Mouse (Mus musculus) thymus, postnatal 4 days (tissue): ENCODE measurements around the gene Gfy.
"Not testable (repeated sequence)": the region's sequence is repeated elsewhere in the genome, so short reads cannot be mapped to it uniquely, and the experiment has no call there.

Experiments used
- DNase-seq: peaks from one replicate; pipeline ENCODE4 v3.0.0; 2021

The Gfy gene

DNA sequence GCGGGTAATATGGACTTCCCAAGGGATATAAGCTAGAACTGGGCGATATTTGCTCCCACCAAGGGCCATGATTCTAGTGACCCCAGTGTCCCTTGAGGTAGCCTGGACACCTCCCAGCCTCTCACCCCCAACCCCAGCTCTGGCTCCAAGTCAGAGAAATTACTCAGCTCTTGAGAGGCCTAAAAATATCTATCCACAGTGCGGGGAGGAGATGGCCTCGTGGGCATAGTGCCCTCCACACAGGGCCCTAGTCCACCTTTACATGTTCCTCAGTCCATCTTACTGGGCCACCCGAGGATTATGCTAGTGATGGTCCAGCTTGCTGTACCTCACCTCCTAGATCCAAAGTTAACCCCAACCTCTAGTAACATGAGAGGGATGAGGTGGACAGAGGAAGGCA is 14.5 kb downstream of the Gfy start:
- DNase-seq = no peak

DNA sequence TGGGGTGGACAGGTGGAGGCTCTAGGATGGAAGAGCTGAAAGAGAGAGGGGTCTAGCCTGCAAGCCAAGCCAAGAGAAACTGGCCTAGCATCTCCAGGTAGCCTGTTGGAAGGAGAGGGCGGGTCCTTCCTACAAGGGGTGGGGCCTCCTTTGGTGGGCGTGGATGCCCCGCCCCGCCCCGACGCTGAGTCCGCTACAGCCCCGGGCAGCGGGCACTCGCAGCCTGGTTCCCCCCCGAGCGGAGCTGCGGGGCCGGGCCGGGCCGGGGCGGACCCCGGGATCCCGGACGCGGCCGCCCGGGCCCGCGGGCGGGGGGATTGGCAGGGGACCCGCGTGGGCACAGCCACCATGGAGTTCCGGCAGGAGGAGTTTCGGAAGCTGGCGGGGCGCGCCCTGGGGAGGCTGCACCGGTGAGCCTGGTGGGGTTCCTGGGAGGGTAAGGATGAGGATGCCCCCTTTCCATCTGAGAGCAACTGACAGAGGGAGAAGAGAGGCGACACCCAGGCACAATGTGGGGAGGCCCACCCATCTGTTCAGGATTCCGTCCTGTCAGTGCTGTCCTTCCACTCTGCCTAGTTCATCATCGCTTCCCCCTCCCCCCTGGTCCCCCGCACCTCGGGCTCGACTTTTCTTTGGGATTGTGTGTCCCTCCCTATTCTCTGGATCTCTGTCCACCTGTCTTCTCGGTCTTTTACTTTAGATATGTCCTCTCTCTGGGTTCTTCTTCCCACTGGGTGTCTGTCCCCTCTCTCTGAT is 15.5 kb downstream of the Gfy start, which contains the start of gene Slc17a7:
Slc17a7 (plus strand) TSS at position 215 of the 756 bp plus-strand sequence.
- peak; percentile 55 for DNase-seq

DNA sequence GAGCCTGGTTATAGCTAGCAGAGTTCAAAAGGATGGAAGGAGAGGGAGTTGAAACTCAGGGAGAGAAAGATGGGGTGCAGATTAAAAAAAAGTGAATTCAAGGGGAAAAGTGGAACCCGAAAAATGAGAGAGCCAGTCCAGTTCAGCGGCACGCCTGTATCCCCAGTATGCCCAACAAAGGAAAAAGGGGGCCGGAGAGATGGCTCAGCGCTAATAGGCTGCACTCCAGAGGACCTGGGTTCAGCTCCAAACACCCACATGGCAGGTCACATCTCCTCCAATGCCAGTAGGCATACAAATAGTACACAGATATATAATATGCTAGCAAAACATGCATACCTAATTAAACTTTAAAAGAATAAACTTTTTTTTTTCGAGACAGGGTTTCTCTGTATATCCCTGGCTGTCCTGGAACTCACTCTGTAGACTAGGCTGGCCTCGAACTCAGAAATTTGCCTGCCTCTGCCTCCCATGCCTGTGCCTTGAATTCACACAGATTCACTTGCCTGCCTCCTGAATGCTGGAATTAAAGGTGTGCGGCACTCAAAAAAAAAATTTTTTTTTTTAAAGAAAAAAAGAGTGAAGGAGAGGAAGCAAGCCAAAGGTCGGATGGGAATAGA is 16.3 kb downstream of the Gfy start:
- DNase-seq = no peak

DNA sequence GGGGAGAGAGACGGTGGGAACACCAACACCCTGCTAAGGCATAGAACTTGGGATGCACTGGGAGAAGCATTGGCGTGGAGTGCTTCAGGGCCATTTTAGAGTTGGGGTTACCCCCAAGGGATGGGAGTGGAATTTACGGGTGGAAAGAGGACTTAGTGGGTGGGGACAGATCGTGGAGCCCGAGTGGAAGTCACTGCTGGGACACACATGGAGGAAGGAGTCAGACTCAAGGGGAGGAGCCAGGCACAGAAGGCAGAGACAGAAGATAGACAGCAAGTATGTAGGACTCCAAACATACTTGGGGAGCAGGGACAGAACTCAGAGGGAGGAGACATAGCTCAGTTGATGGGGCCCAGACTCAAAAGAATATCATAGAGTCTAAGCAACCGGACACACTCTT is 16.8 kb downstream of the Gfy start:
- DNase-seq = no peak

DNA sequence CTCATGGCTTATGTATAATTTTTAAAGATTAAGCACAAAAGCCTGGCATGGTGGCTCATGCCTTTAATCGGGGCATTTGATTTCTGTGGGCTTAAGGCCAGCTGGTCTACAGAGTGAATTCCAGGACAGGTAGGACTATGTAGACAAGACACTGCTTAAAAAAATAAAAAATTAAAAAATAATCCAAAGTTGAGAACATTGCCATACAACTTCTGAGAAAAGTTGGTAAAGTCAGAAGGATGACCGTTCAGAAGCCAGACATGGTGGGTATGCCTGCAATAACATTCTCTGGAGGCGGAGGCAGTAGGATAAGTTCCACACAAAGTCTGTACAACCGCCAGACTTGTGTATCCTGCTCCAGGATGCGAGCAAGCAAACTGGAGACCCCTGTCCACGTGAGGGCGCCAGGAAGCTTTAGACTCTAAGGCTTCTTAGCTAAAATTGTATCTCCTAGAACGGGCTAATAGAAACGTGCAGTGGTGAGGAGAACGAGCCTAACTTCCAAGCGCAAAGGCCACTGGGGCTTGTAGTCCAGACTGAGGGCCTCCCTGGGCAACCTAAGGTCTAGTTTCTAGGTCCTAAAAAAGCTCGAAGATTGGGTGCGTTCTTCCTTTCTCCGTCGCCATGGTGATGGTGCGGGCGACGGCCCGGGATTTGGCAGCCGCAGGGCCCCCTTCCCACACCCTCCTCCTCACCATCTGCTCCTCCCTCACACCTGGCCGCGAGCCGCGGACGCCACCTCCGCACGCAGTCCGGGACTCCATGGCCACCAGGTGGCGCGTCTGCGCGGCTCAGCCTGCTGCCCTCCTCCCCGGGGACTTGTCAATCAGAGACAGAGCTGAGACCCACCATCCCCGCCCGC is 17.5 kb downstream of the Gfy start:
- DNase-seq = peak; percentile 98

GRCm38 (mm10) chr7:45160866-45161265 is 18.5 kb downstream of the Gfy start:
- DNase-seq = no peak

DNA sequence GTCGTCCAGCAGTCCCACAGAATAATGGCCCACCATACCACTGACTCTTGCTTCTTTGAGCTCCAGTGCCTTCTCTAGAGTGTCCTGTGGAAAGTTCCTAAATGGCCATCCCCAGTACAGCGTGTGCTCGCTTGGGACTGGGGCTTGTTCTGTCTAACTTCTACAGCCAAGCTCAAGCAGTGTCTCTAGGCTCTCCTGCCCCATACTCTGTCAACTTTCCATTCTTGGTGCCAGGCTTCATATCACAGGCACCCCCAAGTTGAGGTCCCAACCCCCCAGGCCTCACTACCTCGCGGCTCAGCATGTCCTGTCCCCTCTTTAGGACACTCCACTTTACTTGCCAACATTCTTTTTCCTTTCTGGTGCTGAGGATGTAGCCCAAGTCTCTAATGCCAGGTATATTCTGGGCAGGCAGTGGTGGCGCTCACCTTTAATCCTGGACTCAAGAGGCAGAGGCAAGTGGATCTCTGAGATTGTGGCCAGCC is 19.0 kb downstream of the Gfy start:
- DNase-seq = no peak

DNA sequence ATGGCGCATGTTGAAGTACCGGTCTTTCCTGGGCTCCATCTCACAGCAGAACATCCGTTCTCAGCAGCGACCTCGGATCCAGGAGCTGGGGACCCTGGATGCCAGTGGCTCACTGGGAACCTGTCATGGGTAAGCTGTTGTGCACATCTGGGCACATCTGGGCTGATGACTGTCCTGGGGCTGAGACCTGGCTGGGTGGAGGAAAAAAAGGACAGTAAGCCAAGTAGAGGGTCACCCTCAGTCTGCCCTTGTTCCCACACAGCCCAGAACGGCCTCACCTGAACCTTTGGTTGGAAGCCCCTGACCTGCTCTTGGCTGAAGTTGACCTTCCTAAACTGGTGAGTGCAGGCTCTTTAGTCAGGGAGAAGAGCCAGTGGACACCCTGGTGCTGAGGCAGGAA is 20.4 kb downstream of the Gfy start:
- no peak for DNase-seq

DNA sequence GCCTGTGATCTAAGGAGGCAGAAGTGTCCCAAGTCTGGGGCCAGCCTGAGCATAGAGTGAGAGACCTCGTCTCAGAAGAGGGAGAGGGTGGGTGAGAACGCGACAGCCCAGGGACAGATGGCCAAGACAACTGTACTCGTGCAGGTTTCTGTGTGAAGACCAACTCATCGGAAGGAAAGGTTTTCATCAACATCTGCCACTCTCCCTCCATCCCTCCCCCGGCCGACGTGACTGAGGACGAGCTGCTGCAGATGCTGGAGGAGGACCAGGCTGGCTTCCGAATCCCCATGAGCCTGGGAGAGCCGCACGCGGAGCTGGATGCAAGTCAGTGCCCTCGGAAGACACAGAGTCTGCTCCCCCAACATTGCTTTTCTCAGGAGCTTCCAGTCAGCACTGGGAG is 21.9 kb downstream of the Gfy start:
- no peak for DNase-seq

DNA sequence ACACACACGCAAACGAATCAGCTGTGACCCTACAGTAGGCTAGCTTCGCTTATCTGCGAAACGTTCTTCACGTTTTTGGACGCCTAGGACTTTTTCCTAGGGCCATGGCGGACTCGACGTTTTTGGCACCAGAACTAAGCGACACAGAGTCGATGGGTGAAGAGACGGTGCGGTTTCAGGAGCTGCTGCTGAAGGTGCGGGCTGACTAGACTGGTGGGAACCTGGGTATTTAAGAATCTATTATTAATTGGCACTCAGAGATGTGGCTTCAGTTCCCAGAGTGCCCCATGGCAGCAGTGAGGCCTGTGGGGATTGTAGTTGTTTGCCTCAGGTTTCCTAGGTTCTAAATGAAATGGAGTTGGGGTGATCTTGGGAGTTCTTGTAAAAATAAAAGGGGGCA is 23.2 kb downstream of the Gfy start:
- DNase-seq = no peak

DNA sequence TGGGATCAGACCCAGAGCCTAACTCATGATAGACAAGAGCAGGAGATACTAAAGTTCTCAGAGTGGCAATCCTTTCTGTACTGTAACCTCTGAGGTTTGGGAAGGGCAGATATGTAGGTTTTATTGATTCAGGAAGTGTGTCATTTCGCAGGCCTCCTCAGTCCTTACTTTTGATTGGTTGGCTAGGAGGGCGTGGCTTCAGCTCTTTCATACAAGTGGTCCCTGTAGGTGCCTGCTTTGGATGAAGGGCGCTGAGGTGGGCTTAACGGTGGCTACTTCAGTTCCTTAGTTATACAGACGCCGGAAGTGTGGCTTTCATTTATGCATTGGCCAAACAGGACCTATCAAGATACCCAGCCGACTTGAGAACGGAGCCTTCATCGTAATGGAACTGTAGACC is 23.8 kb downstream of the Gfy start:
- DNase-seq = no peak

- DNase-seq = peak; percentile 77
Observed at GRCm38 (mm10) chr7:45154993-45155514, 24.3 kb downstream of the Gfy start.

DNA sequence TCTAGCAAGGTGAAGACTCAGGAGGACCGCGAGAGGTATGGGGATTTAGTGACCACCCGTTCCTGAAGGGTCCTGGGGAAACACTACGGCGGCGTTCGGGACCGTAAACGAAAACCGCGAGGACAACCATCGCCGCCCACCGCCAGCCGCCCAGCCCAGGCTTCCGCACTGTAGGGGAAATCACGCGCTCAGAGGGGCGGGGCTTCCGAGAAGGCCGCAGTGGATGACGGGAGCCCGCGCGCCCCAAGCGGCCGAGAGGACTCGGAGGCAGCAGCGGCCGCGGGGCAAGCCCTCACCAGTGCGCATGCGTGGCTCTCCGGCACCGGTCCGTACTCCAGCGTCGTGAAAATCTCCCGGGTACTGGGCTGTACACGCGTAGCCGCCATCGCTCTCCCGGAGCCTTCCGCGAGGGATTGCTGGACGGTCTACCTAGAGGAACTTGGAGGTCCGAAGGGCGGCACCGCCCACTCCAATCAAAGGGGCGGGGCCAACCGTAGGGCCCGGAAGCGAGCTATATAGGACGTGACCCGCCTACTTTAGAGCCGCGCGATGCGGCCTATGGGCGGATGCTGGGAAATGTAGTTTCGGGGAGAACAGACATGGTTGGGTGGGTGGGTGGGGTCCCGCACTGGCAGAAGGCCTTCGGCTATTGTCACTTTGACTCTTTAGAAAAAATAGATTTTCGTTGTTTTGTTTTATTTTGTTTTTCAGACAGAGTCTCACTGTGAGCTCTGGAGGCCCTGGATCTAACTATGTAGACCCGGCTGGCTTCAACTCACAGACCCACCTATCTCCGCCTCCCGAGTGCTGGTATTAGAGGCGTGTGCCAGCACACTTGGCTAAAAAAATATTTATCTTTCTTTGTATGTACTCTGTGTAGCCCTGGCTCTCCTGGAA is 25.0 kb downstream of the Gfy start, which contains the start of the genes Pih1d1 and Aldh16a1:
Pih1d1 (plus strand) TSS at position 208 of the 897 bp plus-strand sequence.
Aldh16a1 (minus strand) TSS at position 489 of the 897 bp plus-strand sequence.
- DNase-seq = peak; percentile 99

DNA sequence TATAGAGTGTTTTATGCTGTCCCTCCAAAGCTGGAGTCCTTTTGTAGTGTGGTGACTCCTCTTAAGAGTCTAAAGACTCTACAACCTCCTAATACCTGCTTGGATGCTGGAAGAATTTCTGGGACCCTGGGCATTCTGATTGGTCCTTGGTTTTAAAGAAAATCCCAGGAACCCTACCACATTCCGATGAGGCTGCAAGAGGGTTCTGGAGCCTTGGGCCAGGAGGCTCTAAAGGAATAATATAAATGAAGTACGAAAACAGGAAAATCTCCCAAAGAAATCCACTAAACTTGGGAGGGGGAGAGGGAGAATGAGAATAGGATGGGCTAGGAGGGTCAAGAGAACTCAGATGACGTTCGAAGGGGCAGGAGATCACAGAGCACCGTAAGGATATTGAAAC is 25.8 kb downstream of the Gfy start:
- no peak for DNase-seq

DNA sequence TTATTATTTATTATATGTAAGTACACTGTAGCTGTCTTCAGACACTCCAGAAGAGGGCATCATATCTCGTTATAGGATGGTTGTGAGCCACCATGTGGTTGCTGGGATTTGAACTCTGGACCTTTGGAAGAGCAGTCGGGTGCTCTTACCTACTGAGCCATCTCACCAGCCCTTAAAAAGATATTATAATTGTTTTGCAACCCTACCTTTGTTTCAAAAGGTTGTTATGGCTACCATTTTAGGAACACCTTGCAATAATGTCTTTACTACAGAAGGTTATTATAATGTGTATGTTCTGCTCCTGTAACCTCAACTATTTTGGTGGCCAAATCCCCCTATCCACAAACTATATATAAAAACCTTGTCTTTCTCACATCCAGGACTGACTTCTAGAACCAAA is 26.3 kb downstream of the Gfy start:
- not testable (repeated sequence) for DNase-seq

GRCm38 (mm10) chr7:45151303-45151702 is 28.1 kb downstream of the Gfy start:
- DNase-seq = no peak

GRCm38 (mm10) chr7:45150321-45150720 is 29.0 kb downstream of the Gfy start:
- no peak for DNase-seq

DNA sequence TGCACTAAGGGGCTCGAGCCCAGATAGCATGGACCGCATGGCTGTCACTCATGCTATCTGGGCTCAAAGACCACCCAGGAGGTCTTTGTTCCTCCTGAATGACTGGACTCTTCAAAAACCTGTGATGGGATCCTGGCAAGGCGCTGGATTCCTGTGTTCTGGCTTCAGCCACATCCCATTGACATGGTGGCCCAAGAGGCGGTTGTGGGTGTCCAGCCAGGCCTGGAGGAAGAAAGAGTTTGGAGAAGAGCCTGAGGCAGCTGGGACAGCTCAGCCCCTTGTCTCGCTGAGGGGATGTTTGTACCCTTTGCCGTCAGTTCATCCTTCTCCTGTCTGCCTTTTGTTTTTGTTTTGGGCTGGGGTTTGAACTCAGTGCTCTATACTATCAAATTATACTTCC is 29.8 kb downstream of the Gfy start:
- DNase-seq = no peak

- no peak for DNase-seq
Observed at GRCm38 (mm10) chr7:45148534-45149098, 30.8 kb downstream of the Gfy start.

DNA sequence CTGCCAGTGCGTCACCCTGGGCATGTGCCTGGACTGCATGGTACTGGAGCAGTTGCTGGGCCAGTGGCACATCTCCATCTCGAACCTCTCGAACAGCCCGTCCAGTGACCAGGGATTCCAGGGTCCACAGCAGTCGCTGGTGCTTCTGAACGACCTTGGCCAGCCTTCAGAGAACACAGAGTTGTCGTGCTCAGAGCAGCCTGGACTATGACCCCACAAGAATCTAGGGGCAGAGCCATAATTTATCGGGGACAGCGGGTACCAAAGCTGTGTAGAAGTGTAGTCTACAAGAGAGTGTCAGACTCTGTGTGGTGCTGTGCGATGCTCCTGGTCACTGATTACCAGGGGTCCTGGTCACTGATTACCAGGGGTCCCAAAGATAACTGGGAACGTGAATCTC is 31.5 kb downstream of the Gfy start:
- no peak for DNase-seq

DNA sequence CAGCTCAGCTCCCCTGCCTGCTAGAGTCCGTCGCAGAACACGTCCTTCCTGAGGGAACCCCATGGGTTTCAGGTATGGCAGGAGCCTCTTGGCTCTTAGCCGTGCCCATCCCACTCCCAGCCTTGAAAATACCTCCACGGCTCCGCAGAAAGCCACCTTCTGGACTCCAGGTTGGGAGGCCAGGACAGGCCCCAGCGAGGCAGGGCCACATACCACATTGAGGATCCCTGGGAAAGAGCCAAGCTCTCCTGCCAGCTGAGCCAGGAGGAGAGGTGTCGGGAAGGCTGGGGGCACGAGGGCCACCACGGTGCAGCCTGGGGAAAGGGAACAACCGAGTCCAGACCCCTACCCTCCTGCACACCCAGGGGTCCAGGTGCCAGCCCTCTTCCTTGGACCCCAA is 32.1 kb downstream of the Gfy start:
- no peak for DNase-seq

GRCm38 (mm10) chr7:45145460-45145859 is 33.9 kb downstream of the Gfy start:
- no peak for DNase-seq
